Mouse (Mus musculus) cerebellum, postnatal 10 days (tissue): ENCODE data around the gene Serpine2.

Experiments used
- DNase-seq, 2 experiments: peaks; one replicate each; pipeline ENCODE4 v3.0.0; 2021; ENCODE audit warnings: mixed read lengths in 2 of 2

Gene Serpine2

DNA sequence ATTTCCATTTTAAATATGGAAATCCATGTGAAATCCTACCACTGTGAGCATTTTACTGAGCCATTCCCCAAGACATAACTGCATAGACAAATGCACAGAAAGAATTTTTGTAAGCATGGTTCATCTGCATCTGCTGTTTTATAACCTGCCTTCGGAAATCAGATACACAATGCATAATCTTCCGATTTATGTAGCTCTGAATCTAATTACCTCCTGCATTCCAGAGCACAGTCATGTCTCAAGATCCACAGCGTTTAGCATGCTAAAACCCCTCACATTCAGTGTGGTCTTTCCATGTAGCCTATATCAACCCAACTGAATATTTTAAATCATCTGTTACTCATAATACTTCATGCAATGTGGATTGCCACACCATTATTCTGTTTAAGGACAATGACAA, 51.5 kb downstream of the Serpine2 start:
- DNase-seq: no peak

DNA sequence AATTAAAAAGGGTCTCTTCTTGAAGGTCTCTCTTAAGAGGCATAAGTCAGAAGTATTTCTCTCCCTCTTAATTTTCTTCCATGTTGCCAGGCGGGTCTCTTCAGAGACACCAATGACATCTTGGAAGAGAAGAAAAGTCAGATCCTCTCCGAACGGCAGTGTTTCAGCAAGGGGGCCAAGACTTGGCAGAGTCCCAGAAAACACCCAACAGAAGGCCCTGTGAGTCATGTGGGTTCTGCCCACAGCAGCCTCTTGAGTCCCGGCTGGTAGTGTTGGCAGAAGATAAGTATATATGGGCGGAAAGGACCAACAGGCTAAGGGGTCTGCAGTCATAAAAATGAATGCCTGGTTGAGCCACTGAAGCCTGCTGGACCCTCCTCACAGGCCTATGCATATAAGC, 54.1 kb downstream of the Serpine2 start:
- DNase-seq: peak; percentile 63 to 67

DNA sequence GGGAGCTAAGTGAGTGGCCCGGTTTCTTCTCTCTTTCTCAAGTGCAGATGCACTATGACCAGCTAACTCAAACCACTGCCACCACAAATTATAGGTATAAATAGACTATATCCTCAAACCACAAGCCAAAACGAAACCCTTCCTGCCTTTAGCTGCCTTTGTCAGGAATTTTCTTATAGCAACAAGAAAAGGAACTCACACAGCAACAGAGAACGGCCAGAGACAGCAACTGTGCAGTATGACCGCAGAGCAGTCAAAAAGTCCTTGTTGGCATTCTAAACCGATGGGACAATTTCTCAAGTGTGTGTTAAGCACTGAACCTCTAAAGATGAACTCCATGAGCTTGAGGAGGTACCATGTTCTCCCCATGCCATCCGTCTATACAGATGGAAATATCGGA, 57.4 kb downstream of the Serpine2 start:
- DNase-seq: no peak

DNA sequence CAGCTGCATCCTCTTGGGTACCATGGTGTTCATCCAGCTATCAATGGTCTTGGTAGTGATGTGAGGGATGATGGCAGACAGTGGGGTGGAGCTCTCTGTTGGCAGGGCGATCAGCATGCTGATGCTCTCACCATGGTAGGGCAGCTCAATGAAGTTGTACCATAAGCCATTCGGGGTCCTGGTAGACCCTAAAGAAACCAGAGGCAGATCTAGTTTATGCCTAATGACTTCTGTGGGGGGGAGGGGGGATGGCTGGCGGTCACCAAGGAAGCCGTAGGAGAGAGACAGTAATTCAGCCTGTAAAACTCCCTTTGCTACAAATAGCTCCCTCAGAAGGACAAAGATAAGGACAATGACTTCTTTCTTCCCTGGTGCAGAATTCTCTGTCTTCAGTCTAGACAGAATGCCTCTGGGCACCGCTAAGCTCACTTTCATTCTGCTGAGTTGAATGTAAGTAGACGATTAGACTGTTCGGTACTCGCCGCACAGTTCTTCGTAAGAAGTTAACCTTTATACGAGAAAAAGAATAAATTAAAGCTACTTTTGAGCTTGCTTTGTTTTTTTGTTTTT, 58.0 kb downstream of the Serpine2 start:
- DNase-seq: no peak

DNA sequence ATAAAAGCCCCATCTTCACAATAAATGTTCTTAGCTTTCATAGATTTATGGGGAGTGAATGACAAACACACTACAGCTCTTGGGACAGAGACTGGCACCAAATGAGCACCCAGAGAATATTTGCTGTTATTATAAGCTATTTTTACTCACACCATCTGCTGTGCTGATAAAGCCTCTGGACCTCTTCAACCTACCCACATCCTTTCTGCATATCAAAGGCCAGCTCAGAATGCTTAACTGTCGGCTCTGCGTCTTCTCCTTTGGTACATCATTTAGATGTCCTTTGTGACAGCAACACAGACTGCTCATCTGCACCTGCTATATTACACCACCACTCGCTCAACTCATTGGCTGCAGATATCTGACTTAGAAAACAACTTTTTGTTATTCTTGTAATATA, 63.9 kb downstream of the Serpine2 start:
- no peak for DNase-seq

DNA sequence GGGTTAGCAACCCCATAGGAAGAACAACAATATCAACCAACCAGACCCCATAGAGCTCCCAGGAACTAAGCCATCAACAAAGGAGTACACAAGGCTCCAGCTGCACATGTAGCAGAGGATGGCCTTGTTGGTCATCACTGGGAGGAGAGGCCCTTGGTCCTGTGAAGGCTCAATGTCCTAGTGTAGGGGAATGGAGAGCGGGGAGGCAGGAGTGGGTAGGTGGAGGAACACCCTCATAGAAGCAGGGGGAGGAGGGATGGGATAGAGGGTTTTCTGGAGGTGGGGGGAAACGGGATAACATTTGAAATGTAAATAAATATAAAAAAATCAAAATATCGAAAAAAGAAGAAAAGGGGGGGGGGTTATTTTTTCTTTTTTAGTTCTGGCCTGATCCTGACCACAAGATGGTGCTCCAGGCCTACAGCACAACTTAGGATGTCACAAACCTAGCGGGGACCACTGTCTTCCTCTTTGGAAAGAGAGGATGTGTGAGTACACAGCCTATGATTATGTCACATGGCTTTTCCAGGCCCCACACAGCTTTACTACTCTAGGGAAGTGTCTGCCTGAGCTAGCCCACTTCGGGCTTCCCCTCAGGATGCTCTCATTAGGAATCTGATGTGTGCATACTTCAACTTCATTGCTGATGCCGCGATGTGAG, 74.6 kb downstream of the Serpine2 start:
- peak; percentile 63 to 67 for DNase-seq

DNA sequence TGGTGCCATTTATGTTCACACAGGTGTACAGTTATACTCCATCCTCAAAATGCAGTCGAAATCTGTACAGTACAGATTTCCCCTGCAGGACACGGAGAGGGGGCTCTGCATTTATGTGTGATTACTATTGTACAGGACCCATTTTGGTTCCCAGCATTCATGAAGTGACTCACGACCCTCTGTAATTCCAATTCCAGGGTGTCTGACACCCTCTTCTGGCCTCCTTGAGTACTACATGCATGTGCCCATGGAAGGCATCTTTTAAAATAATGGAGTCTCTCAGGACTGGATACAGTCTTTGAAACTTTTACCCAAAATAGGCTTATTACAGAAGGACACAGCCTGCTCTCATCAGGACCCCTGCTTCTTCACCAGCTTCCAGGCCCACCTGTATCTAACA, 78.5 kb downstream of the Serpine2 start:
- DNase-seq: peak in 1 of 2 experiments; percentile 15

DNA sequence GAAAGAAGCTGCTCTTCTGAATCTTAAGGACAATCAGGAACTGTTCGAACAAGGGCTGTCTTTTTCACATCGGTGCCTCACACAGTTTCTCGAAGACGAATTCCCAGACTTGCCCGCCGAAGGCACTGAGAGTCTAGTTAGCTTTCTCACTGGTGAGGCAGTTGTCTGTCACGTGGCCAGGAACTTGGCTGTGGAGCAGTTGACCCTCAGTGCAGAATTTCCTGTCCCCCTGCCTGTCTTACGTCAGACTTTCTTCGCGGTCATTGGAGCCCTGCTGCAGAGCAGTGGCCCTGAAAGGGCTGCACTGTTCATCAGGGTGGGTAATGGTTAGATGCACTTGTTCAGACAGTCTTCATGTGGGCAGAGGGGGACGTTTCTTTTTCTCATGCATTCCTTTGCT, 83.0 kb downstream of the Serpine2 start:
- DNase-seq: no peak

DNA sequence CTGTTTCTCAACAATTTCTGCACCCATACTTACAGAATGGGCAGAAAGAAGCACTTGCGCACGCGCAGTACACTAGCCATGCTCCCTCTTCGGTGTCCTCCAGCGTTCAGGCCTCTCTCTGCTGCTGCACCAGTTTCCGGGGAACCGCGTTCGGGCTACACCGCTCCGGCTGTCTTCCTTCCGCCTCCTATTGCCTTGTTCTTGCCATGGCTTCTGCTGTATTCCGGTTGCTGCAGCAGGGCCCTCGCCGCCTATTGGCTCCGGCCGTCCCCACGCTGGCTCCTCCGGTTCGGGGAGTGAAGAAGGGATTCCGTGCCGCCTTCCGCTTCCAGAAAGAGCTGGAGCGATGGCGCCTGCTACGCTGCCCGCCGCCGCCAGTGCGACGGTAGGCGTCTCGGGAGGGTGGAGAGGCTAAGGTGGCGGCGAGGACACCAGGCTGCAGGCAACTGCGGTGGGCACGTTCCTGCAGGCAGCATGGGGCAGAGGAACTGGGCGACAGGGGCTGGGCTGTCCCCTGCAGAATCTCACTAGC, 85.0 kb downstream of the Serpine2 start, which contains the start of the genes Mrpl44 and Wdfy1:
Gene Mrpl44 (plus strand): TSS at position 92 of the 532 bp plus-strand sequence.
Gene Wdfy1 (minus strand): TSS at position 217 of the 532 bp plus-strand sequence.
- DNase-seq: peak; percentile 97 to 98

DNA sequence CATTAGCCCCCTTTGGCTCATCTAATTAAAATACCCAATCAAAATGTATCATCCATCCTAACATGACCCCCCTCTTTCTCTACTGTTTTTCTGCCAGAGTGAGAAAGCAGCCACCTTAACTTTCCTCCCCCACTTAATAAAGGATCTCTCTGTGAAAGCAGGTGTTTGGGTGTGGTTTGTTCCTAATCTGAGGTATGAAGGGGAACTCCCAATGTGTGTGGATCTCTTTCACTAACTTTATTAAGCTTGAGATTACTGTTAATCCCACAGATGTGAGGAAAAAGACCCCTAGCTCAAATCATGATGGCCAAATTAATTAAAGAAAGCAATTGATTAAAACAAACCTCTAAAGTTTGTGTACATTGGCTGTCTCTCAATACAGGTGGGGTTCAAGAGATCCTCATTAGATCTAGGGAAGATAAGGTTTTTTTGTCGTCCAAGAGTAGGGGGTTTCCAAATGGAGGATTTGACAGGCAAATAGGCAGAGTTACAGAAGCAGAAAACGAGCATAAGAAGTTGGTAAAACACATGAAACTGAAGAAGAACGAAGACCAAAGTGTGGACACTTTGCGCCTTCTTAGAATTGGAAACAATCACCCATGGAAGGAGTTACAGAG, 86.7 kb downstream of the Serpine2 start:
- DNase-seq: no peak

DNA sequence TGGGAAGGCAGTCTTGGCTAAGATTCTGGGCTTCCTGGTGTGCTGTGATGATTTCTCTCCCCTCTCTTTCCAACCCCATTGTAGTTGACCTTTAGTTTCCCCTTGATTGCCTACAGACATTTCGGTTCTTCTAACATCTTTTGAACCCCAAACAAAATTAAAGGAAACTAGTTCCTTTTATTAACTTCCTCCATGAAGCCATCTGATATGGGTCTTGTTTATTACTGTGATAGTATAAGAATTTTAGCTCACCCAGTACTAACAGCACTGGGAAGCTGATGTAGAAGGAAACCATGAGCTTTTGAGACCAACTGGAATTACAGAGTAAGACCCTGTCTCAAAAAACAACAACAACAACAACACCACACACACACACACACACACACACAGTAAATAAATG, 92.7 kb downstream of the Serpine2 start:
- no peak for DNase-seq

DNA sequence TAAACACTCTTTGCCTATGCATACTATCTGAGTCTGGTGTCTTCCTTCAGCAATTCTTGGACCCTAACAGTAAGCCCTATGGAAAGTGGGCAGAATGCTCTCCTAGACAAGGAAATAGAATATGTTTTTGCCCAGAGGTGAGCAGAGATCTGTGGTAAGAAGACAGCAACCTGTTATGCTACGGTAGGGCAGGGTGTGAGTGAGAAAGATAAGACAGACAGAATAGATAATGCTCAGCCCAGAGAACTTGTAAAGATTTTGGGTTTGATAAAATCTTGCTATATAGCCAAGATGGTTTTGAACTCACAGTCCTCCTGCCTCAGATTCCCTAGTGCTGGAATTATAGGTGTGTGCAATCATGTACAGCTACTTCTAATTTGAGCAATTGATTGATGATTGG, 96.5 kb downstream of the Serpine2 start:
- no peak for DNase-seq

DNA sequence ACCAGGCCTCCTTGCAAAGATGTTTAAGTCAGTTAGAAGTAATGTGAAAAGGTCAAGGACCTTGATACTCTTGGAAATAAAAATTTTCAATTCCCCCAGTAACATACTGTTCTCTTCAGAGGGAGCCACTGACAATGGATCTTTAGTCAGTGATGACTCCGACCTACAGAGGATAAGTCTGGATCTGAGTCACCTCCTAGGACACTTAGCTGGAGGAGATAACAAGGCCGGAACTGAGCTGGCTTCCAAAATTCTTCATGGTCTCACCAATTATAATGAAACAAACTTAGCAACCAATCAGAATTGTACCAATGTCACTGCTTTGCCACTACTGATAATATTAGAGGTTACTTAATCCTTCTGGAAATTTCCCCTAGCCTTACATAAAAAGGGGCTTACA, 96.9 kb downstream of the Serpine2 start:
- no peak for DNase-seq

DNA sequence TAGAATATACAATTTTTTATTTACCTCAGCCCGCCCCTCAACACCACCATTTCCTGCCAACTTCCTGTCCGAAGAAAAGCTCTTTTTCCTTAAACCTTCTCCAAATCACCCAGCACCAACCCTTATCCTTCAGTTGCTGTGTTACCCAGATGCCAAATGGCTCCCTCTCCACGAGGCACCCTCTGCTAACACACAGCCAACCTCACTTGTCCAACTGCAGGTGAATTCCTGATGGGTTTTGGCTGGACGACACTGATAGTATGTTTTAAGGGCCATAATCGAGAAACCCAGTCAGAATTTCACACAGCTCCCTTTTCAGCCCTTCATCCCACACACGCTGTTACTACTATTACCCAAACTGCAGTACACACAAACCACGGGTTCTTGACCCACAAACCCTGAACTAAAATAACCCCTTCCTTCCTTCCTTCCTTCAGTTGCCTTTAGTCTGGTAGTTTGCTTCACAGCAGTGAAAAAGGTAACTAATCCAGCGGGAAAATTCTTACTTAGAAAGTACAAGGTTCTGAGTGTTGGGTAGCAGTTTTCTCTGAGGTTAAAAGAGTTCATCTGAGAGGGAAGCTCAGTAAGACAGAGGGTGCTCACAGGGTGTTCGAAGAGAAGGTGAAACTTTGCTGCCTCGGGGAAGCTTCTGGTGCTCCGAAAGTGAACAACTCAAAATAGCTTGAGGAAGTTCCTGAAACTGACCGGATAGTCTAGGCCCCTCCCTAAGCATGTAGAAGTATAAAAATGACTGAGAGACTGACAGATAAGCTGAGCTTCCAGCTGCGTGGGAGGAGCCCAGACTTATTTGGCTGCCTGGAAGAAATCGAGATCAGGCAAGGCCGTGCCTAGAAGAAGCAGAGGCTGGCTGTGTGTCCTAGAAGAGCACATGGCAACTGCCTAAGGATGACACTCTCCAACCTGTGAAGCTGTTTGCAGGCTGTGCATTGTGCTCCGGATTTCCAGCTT, 98.4 kb downstream of the Serpine2 start:
- DNase-seq: peak in 1 of 2 experiments; percentile 14

DNA sequence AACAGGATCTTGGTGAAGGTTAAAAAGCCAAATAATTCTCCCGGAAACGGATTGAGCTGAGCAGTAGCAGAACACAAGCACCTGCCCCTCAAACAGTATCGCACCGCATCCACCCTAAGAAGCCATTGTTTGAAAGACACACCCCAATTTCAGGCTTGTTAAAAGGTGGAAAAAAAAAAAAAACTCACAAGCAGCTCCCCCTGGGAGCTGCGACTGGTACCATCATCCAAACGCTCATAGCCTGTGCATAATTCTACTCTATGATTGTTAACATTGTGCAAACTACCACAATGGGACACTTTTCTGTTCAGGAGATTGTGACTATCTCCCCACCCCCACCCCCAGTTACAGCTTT, 99.1 kb downstream of the Serpine2 start:
- no peak for DNase-seq

DNA sequence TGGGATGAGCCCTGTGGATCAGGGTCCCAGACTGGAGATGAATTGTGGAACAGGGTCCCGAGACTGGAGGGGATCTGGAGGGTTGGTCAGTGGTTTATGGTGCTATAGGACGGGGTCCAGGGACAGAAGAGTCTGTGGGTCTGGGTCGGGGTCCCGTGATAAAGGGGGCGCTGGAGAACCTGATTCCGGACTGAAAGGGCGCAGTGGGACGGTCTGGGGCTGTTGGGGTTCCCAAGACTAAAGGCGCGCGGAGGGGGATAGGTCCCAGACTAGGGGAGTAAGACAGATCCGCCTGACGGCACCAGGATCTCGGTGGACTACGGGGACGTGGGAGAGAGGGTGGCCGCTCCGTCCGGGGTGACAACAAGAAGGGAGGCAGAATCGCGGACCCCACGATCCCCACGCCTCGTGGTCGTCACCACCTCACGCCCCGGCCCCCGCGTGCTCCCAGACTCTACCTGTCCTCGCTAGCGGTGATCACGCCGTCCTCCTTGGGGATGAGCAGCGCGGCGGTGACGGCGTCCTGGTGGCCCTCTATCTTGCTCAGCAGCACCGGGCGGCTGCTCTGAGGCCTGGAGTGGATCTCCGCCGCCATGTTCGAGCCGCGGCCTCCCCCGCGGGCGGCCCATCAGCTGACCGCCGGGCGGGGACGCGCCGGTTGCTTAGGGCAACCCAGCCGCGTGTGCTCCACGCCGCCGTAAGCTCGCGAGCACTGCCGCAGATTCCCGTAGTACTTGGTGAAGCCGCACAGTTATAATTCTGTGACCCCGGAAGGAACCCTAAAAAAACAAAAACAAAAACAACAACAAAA, 99.7 kb downstream of the Serpine2 start:
- peak; percentile 88 to 92 for DNase-seq

DNA sequence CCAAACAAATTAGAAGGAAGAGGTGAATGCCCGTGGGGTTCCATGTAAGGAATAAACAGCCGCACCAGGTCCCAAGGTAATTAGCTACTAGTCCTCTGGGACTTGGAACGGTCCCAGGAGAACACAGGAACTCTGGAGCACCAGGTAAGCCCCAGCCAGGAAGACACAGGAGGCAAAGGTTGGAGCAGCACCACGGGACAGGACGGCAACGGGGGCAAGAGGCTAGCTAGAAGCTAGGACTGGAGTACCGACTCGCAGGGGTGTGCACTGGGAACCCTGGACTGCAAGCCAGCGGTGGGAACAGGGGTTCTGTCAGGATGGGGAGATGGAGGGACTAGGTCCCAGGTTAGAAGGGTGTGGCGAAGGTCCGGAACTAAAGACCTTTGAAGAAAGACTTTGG, 100.3 kb downstream of the Serpine2 start:
- peak; percentile 29 to 37 for DNase-seq

DNA sequence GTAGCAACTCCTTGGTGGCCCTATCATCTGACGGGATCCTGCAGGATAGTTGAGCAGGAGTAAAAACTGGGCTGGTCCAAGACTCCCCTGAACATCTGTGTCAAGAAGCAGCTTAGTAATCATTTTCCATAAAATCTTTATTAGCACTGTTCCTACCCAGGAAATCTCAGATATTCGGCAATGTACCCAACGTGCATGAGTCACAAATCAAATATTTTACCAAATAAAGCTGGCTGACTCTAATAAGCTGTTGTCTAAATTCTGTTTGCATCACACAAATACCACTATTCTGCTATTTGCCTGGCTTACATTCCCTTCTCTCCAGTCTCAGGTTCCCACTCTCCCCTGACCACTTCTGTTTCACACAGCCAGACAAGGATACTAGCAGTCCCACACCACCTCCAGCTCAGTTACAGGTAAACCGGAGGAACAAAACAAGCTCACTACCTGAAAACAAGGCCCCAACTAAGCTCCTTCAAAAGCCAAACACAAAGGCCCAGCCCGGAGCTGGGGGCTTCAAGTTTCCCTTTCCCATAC, 101.5 kb downstream of the Serpine2 start:
- DNase-seq: no peak

DNA sequence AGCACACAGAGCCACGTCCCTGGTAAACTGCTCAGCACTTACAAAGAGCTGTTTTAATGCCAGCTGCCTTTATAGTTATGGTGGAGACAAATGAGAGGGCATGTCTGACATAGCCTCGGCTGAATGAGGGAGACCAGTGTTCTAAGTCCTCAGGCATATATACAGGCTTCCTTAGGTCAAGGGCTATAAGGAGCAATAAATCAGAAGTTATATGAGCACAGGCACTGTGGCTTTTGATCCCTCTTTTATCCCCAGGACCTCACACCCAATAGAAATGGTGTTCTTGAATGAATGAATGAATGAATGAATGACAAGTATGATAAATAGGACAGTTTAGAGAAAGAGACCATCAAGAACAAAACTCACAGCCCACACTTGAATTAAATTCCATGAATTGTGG, 102.0 kb downstream of the Serpine2 start:
- no peak for DNase-seq

DNA sequence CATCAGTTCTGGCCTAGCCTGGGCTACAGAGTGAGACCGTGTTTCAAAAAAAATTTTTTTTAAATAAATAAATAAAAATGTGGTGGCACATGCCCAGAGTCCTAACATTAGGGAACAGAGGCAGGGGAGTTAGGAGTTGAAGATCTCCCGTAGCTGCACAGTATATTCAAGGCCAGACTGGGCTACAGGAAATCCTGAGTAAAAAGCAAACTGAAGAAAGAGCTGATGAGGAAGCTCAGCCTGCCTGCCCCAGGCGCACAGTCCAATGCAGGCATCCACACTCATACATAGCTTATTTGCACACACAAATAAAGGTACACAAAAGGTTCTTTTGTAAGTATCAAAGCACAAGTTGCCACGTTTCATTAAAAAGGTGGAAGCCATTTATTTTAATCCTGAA, 103.4 kb downstream of the Serpine2 start:
- DNase-seq: no peak

DNA sequence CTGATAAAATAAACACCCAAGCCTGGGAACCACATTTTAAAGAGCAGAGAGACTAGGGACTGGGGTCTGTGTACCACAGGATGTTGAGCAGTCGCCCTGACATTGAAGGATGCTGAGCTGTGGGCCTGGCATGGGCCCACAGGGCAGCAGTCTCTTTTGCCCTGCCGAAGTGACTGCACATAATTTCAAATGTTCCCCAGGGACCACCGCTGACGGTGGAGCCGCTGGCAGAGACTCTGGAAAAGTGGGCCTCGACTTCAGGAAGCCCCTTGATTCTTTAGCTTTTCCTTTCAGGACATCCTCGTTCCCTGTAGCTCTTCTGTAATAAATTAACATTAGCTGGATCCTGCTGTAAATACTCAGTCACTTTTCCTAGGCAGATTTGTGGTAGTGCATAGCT, 103.8 kb downstream of the Serpine2 start:
- DNase-seq: no peak

DNA sequence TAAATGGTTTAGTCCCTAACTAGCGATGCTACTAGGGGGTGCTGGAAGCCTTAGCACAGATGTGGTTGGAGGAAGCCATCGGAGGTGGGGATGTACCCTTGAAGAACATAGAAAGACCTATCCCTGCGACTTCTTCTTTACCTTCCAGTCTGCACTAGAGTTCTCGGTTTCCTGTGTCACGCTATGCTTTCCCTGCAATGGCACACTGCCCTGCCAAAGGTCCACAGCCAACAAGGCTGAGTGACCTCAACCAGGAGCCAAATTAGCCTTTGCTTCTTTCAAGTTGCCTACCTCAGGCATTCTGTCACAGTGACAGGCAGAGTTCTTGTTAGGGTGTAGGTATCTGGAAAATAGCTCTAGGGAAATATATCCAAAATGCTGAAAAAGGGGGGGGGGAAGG, 104.6 kb downstream of the Serpine2 start:
- DNase-seq: no peak
